Mouse (Mus musculus) intestine, embryonic 14.5 days (tissue): Measurements from ENCODE around the gene Prss44. TPM values are rescaled to one million over a fixed set of nuclear protein-coding genes. Genes with fewer than 3 reads are reported as not detected.

Experiments used
- ATAC-seq: fragments of 200-750 bp; cut with Nextera tagmentation; replicated peaks from 2 replicates; pipeline ENCODE4 v1.8.0; 2017; ENCODE audit warnings: low read depth, moderate number of reproducible peaks, moderate TSS enrichment, moderate library complexity; ENCODE audit not compliant: low FRiP score, low TSS enrichment
- DNase-seq: peaks from one replicate; pipeline ENCODE4 v3.0.0-alpha.2; 2018; ENCODE audit warnings: low spot score
- H3K27ac ChIP-seq: fragments of 300-500 bp; sonication (generic); 2 replicates; pipeline ENCODE4 v1.5.1; 2014; ENCODE audit warnings: low read depth, mild to moderate bottlenecking, control low read depth
- H3K27me3 ChIP-seq: fragments of 300-500 bp; sonication (generic); replicated peaks from 2 replicates; pipeline ENCODE4 v1.6.1; 2014; ENCODE audit warnings: low read length, control low read depth; ENCODE audit not compliant: control insufficient read depth, insufficient read depth
- H3K36me3 ChIP-seq: fragments of 300-500 bp; sonication (generic); 2 replicates; pipeline ENCODE4 v1.6.1; 2014; ENCODE audit warnings: low read length, control low read depth; ENCODE audit not compliant: control insufficient read depth, insufficient read depth
- H3K4me1 ChIP-seq: fragments of 300-500 bp; sonication (generic); replicated peaks from 2 replicates; pipeline ENCODE4 v1.6.1; 2014; ENCODE audit warnings: low read length, control low read depth, mixed read lengths; ENCODE audit not compliant: control insufficient read depth, insufficient read depth
- H3K4me2 ChIP-seq: fragments of 300-500 bp; sonication (generic); 2 replicates; pipeline ENCODE4 v1.6.1; 2014; ENCODE audit warnings: low read length
- H3K4me3 ChIP-seq: fragments of 300-500 bp; sonication (generic); 2 replicates; pipeline ENCODE4 v1.5.1; 2014; ENCODE audit warnings: low read depth, low read length, control low read depth, mixed read lengths
- H3K9ac ChIP-seq: fragments of 300-500 bp; sonication (generic); 2 replicates; pipeline ENCODE4 v1.6.1; 2014; ENCODE audit warnings: mild to moderate bottlenecking, low read length
- H3K9me3 ChIP-seq: fragments of 300-500 bp; sonication (generic); 2 replicates; pipeline ENCODE4 v1.6.1; 2016; ENCODE audit warnings: low read length, control low read depth; ENCODE audit not compliant: control insufficient read depth
- WGBS: fragments of 180-500 bp; shearing (Covaris S2); extraction: QIAGEN DNeasy Blood & Tissue Kit; methylation state at CpG from one replicate; pipeline ENCODE4 v1.1.7; 2014; 5-methylcytosine and 5-hydroxymethylcytosine counted together
- polyA plus RNA-seq: library from polyadenylated mRNA; unstranded; fragments of >200 nt; fragmentation: Nextera tagmentation; extraction: Ambion mirVana; gene quantifications from 2 replicates; pipeline ENCODE4 v1.2.1, GENCODE M21; 2014

Prss44 gene
- polyA plus RNA-seq = not detected in 2 replicates

GRCm38 (mm10) chr9:110813789-110814188 is at the start of gene Prss44:
Prss44 (plus strand) TSS chr9:110813994.
- no peak for DNase-seq
- WGBS = 59% methylated on average over 18 of the region's 18 CpGs
- Histone ChIP-seq H3K4me1 (no peaks in the 10 kb centered on the region), H3K36me3 (no peaks in the 10 kb centered on the region), H3K9me3 (no peaks in the 10 kb centered on the region), H3K9ac (no peak within 1 kb of the TSS), H3K4me2 (no peak within 1 kb of the TSS), H3K4me3 (no peak within 1 kb of the TSS), H3K27ac (no peak within 1 kb of the TSS), H3K27me3 (no peaks in the 10 kb centered on the region)
- no peak for ATAC-seq

GRCm38 (mm10) chr9:110772336-110772735 is 41.5 kb upstream of the Prss44 start:
- Histone ChIP-seq H3K4me2 (no peak overlapping the region), H3K9me3 (no peaks in the 10 kb centered on the region), H3K4me1 (no peaks in the 10 kb centered on the region; the same call in 1 of the 2 replicates), H3K4me3 (no peak overlapping the region), H3K9ac (no peak overlapping the region), H3K27me3 (no peaks in the 10 kb centered on the region), H3K36me3 (no peaks in the 10 kb centered on the region), H3K27ac (no peak overlapping the region)
- WGBS = 93% methylated on average over 10 of the region's 10 CpGs
- DNase-seq (no peak), ATAC-seq (no peak)

- Histone ChIP-seq H3K9me3 (no peaks in the 10 kb centered on the region), H3K4me2 (no peak overlapping the region), H3K27me3 (no peaks in the 10 kb centered on the region), H3K9ac (no peak overlapping the region), H3K4me3 (no peak overlapping the region), H3K36me3 (no peaks in the 10 kb centered on the region), H3K27ac (no peak overlapping the region; the same call in 1 of the 2 replicates), H3K4me1 (no peaks in the 10 kb centered on the region; the same call in 1 of the 2 replicates)
- DNase-seq = no peak
- 59% methylated on average over 15 of the region's 15 CpGs for WGBS
- no peak for ATAC-seq
Observed at GRCm38 (mm10) chr9:110774403-110775268, 39.2 kb upstream of the Prss44 start.

- Histone ChIP-seq H3K9me3 (no peaks in the 10 kb centered on the region), H3K4me2 (no peak overlapping the region), H3K27ac (no peak overlapping the region), H3K4me1 (no peaks in the 10 kb centered on the region; the same call in 1 of the 2 replicates), H3K27me3 (no peaks in the 10 kb centered on the region), H3K9ac (no peak overlapping the region), H3K36me3 (no peaks in the 10 kb centered on the region), H3K4me3 (no peak overlapping the region)
- no peak for DNase-seq
- WGBS = 68% methylated on average over 10 of the region's 10 CpGs
- ATAC-seq = no peak
Observed at GRCm38 (mm10) chr9:110775269-110776022, 38.3 kb upstream of the Prss44 start.

GRCm38 (mm10) chr9:110778100-110778499 is 35.7 kb upstream of the Prss44 start:
- no peak for ATAC-seq

GRCm38 (mm10) chr9:110778559-110778958 is 35.2 kb upstream of the Prss44 start:
- Histone ChIP-seq H3K4me2 (no peak overlapping the region), H3K4me3 (no peak overlapping the region), H3K4me1 (peaks cover 6% of the 10 kb centered on the region), H3K9ac (no peak overlapping the region), H3K36me3 (no peaks in the 10 kb centered on the region), H3K9me3 (no peaks in the 10 kb centered on the region), H3K27me3 (no peaks in the 10 kb centered on the region), H3K27ac (no peak overlapping the region)
- ATAC-seq = no peak
- DNase-seq = no peak
- WGBS = 77% methylated on average over 7 of the region's 7 CpGs

More at GRCm38 (mm10) chr9:110778100-110778499, 35.7 kb upstream of the Prss44 start:
- H3K9ac ChIP-seq = no peak overlapping the region
- no peak overlapping the region for H3K27ac ChIP-seq
- no peaks in the 10 kb centered on the region for H3K27me3 ChIP-seq
- H3K9me3 ChIP-seq = no peaks in the 10 kb centered on the region
- DNase-seq = no peak
- no peaks in the 10 kb centered on the region for H3K36me3 ChIP-seq
- no peak overlapping the region for H3K4me3 ChIP-seq
- H3K4me1 ChIP-seq = peaks cover 6% of the 10 kb centered on the region
- H3K4me2 ChIP-seq = no peak overlapping the region
- 74% methylated on average over 1 of the region's 1 CpGs for WGBS

- 59% methylated on average over 5 of the region's 5 CpGs for WGBS
- Histone ChIP-seq H3K9me3 (no peaks in the 10 kb centered on the region), H3K36me3 (no peaks in the 10 kb centered on the region), H3K27me3 (no peaks in the 10 kb centered on the region), H3K4me1 (peaks cover 6% of the 10 kb centered on the region), H3K27ac (no peak overlapping the region), H3K4me3 (no peak overlapping the region), H3K9ac (no peak overlapping the region), H3K4me2 (no peak overlapping the region)
- DNase-seq (no peak), ATAC-seq (no peak)
Observed at GRCm38 (mm10) chr9:110779242-110779913, 34.4 kb upstream of the Prss44 start.

GRCm38 (mm10) chr9:110781256-110781721 is 32.5 kb upstream of the Prss44 start:
- no peaks in the 10 kb centered on the region for H3K27me3 ChIP-seq
- peak overlapping the region; percentile 60 for H3K9ac ChIP-seq
- DNase-seq (peak; percentile 99), ATAC-seq (peak; percentile 94)
- no peaks in the 10 kb centered on the region for H3K36me3 ChIP-seq
- peaks cover 6% of the 10 kb centered on the region for H3K4me1 ChIP-seq
- H3K9me3 ChIP-seq = no peaks in the 10 kb centered on the region
- peak overlapping the region; percentile 51; the same call in 1 of the 2 replicates for H3K27ac ChIP-seq
- peak overlapping the region; percentile 77 for H3K4me2 ChIP-seq
- H3K4me3 ChIP-seq = peak overlapping the region; percentile 49
- under 1% methylated on average over 43 of the region's 43 CpGs for WGBS
